In genomic region chr8:89052880-89053279, GRCm38 (mm10) we compare ENCODE assay signal across 18 mouse cellular contexts. TPM values are rescaled to one million over a fixed set of nuclear protein-coding genes. Genes with fewer than 3 reads are reported as not detected.
"Had no signal": no experiment of that assay in that cellular context is flagged by ENCODE, and none has a peak within 500 bp of the region (broad histone marks: within the 10 kb centered on the region; RNA-seq: fewer than 3 reads in every experiment).

No protein-coding gene starts in this region.

- H3K36me3 ChIP-seq: midbrain, embryonic 10.5 days; midbrain, embryonic 12.5 days had no signal

- H3K27me3 ChIP-seq: neural tube, embryonic 12.5 days had no signal

- H3K4me3 ChIP-seq: midbrain, embryonic 10.5 days; midbrain, embryonic 12.5 days; neural tube, embryonic 12.5 days had no signal

- H3K9ac ChIP-seq: lung, embryonic 14.5 days; midbrain, embryonic 12.5 days; neural tube, embryonic 12.5 days had no signal

- H3K27ac ChIP-seq: midbrain, embryonic 10.5 days; midbrain, embryonic 12.5 days; neural tube, embryonic 12.5 days had no signal

- DNase-seq: lung, adult 18-20 months; lung, embryonic 14.5 days; lung, postnatal 10 days; lung, postnatal 4 days; midbrain, embryonic 14.5 days; right cerebral cortex, postnatal 25 days; right cerebral cortex, postnatal 4 days; spleen, adult 18-20 months; thymus, adult 18-20 months; thymus, postnatal 14 days; thymus, postnatal 36 days had no signal

- H3K9me3 ChIP-seq: midbrain, embryonic 10.5 days; midbrain, embryonic 12.5 days; neural tube, embryonic 12.5 days had no signal

RNA-seq across cellular contexts. Expression of gene Sall1, which starts 8.9 kb away (rescaled TPM):
- total RNA-seq: megakaryocyte, adult 5-6 weeks; megakaryocyte-erythroid progenitor cell, adult 5-6 weeks; monocyte, adult 5-6 weeks; neutrophil, adult 5-6 weeks had no signal
